Mouse (Mus musculus): ENCODE results near the gene Mxd1. TPM values are rescaled to one million over a fixed set of nuclear protein-coding genes. Genes with fewer than 3 reads are reported as not detected.

Gene Mxd1
- polyA plus RNA-seq, 1 experiment from 2014 or later, result 9.4 TPM

DNA sequence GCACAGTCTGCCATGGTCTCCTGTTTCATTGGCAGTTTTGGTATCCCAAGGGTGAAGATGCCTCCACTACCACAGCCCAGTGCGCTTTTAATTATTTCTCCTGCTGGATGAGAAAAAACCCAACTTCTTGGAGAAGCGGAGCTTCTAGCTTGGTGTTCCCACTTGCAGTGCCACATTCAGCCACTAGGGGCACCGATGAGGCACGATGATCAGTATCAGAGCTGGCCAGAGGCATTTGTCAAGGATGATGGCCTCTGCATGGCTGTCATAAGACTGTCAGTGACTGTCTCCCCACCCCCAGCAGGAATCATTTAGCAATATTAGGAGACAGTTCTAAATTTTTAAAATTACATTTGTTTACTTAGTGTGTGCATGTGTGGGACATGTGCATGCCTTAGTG, 69.8 kb downstream of the Mxd1 start:
- WGBS, result 18% methylated on average over 4 of the region's 4 CpGs
- no peaks in the 10 kb centered on the region for H3K27me3 ChIP-seq (ENCODE audit: control insufficient read depth, insufficient read depth, low read length)
- no peak overlapping the region for H3K4me3 ChIP-seq (ENCODE audit: low read length)
- H3K9me3 ChIP-seq (replicated peaks; ENCODE audit: control insufficient read depth, low read length), result peaks cover 4% of the 10 kb centered on the region; the same call in 1 of the 2 replicates
- no peaks in the 10 kb centered on the region for H3K36me3 ChIP-seq (ENCODE audit: control insufficient read depth, insufficient read depth)
- H3K27ac ChIP-seq (ENCODE audit: low read length), result no peak overlapping the region
- peaks cover 14% of the 10 kb centered on the region for H3K4me1 ChIP-seq (ENCODE audit: control insufficient read depth, insufficient read depth, low read length)
- ATAC-seq (replicated peaks; ENCODE audit: extremely low read depth, insufficient read depth, low FRiP score), result no peak
- H3K4me2 ChIP-seq (ENCODE audit: low read depth, low read length), result no peak overlapping the region
- no peak overlapping the region for H3K9ac ChIP-seq (ENCODE audit: low read length)

DNA sequence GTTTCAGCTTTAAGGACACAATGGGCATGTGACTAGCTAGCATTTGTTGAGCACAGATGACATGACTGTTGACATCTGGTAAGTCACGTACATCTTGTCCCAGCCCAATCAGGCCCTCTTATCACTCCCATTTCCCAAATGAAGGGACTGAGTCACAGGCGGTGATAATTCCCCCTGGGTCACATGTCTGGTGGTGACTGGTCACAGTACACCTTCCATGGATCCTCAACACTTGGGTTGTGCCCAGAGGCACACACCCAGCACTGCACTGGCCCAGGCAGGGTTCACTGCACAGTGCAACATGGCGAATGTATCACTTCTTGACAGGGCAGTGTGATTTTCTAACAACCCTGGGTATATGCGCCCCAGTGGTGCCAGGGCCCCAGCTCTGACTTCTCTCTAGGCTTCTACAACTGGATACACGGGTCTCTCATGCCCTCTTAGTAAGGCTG, 70.2 kb downstream of the Mxd1 start:
- no peak for ATAC-seq (replicated peaks; ENCODE audit: extremely low read depth, insufficient read depth, low FRiP score)
- H3K4me1 ChIP-seq (ENCODE audit: control insufficient read depth, insufficient read depth, low read length), result peaks cover 14% of the 10 kb centered on the region
- no peak overlapping the region for H3K27ac ChIP-seq (ENCODE audit: low read length)
- no peak overlapping the region for H3K9ac ChIP-seq (ENCODE audit: low read length)
- H3K27me3 ChIP-seq (ENCODE audit: control insufficient read depth, insufficient read depth, low read length), result no peaks in the 10 kb centered on the region
- no peaks in the 10 kb centered on the region for H3K36me3 ChIP-seq (ENCODE audit: control insufficient read depth, insufficient read depth)
- no peak overlapping the region for H3K4me2 ChIP-seq (ENCODE audit: low read depth, low read length)
- no peak overlapping the region for H3K4me3 ChIP-seq (ENCODE audit: low read length)
- WGBS, result 63% methylated on average over 5 of the region's 5 CpGs
- peaks cover 4% of the 10 kb centered on the region; the same call in 1 of the 2 replicates for H3K9me3 ChIP-seq (replicated peaks; ENCODE audit: control insufficient read depth, low read length)

Other genes with a start within 250 kb of the Mxd1 start
- gene Gm44790, start 242.5 kb downstream of the Mxd1 start, polyA plus RNA-seq (2015; fragmentation: Nextera tagmentation; extraction: Ambion mirVana), result 0.46 and 0.47 TPM in 2 replicates
- 18.5 and 20.1 TPM in 2 replicates for gene C87436, start 230.8 kb downstream of the Mxd1 start, polyA plus RNA-seq (2015; fragmentation: Nextera tagmentation; extraction: Ambion mirVana)
- 149 and 264 TPM in 2 replicates for gene Pcbp1, start 142.8 kb downstream of the Mxd1 start, polyA plus RNA-seq (2015; fragmentation: Nextera tagmentation; extraction: Ambion mirVana)
- 0.64 and 0.86 TPM in 2 replicates for gene Asprv1, start 41.0 kb downstream of the Mxd1 start, polyA plus RNA-seq (2015; fragmentation: Nextera tagmentation; extraction: Ambion mirVana)
- gene Snrnp27, start 15.4 kb upstream of the Mxd1 start, polyA plus RNA-seq (2015; fragmentation: Nextera tagmentation; extraction: Ambion mirVana), result 61.1 and 81.8 TPM in 2 replicates
- gene Gmcl1, start 64.2 kb upstream of the Mxd1 start, polyA plus RNA-seq (2015; fragmentation: Nextera tagmentation; extraction: Ambion mirVana), result 14.8 and 17.3 TPM in 2 replicates
- 32.7 and 35.0 TPM in 2 replicates for gene Anxa4, start 124.4 kb upstream of the Mxd1 start, polyA plus RNA-seq (2015; fragmentation: Nextera tagmentation; extraction: Ambion mirVana)
- gene Aak1, start 180.4 kb upstream of the Mxd1 start, polyA plus RNA-seq (2015; fragmentation: Nextera tagmentation; extraction: Ambion mirVana), result 17.8 and 21.8 TPM in 2 replicates

All from heart, embryonic 16.5 days (tissue).